Mouse (Mus musculus) left cerebral cortex, adult 2 months (tissue): ENCODE data around the gene Rubcnl. TPM values are rescaled to one million over a fixed set of nuclear protein-coding genes. Genes with fewer than 3 reads are reported as not detected.
A peak's percentile ranks its signal among the peaks of the same experiment; 100 is the strongest.

Source experiments
- DNase-seq, 2 experiments: peaks; one replicate each; pipeline ENCODE4 v3.0.0; 2021 to 2022; ENCODE audit warnings: low spot score in 2 of 2, mixed read lengths in 1 of 2; ENCODE audit errors: extremely low spot score in 1 of 2
- H3K27ac ChIP-seq: fragments of 200-600 bp; 2 replicates; pipeline ENCODE4 v1.8.1; 2022
- H3K4me3 ChIP-seq: fragments of 200-600 bp; 2 replicates; pipeline ENCODE4 v1.8.1; 2022
- CTCF ChIP-seq: fragments of 200-600 bp; IDR thresholded peaks from 2 replicates; pipeline ENCODE4 v1.8.1; 2022; ENCODE audit warnings: antibody characterized with exemption, mild to moderate bottlenecking, moderate library complexity
- intact Hi-C: fragments of 180-260 bp; cut with DNase I; formaldehyde crosslinking; loops from one replicate; pipeline ENCODE4 v1.15.1; 2025
- long read RNA-seq, 2 experiments: library from polyadenylated mRNA; stranded (forward); transcript quantifications; one replicate each; pipeline ENCODE4 v2.0.0; 2021; ENCODE audit warnings: borderline mapping rate in 2 of 2
- total RNA-seq, 2 experiments: library from RNA; stranded (reverse); gene quantifications; 2 replicates each; pipeline ENCODE4 v1.2.3; 2021

Rubcnl gene
- total RNA-seq = 1 to 10 TPM; 2.1 to 2.8 TPM
- long read RNA-seq, experiment 1, partial matches to known transcripts = 0 of 3 reads
- long read RNA-seq, experiment 1, other reads (novel, unspliced or antisense) = 1 of 3 reads
- long read RNA-seq, experiment 2, partial matches to known transcripts = 0 of 2 reads
- long read RNA-seq, experiment 2, other reads (novel, unspliced or antisense) = 1 of 2 reads

GRCm38 (mm10) chr14:75015856-75016714 is at the start of gene Rubcnl:
TSS of gene Rubcnl (plus strand) at chr14:75016027.
- peak; percentile 94 for TF ChIP-seq CTCF
- intact Hi-C loops = no loop called here
- Histone ChIP-seq H3K27ac (no peak within 1 kb of the TSS; the same call in 1 of the 2 replicates), H3K4me3 (peak within 1 kb of the TSS; percentile 64)
- DNase-seq = peak; percentile 66 to 75

- DNase-seq = no peak
- TF ChIP-seq CTCF = no peak
- Histone ChIP-seq H3K4me3 (no peak overlapping the region), H3K27ac (no peak overlapping the region)
- intact Hi-C loops = no loop called here
Observed at GRCm38 (mm10) chr14:74972216-74972615, 43.6 kb upstream of the Rubcnl start.

GRCm38 (mm10) chr14:74972687-74973086 is 43.1 kb upstream of the Rubcnl start:
- DNase-seq = no peak
- no peak for TF ChIP-seq CTCF
- no peak overlapping the region for H3K27ac ChIP-seq
- intact Hi-C loops = no loop called here
- H3K4me3 ChIP-seq = no peak overlapping the region

- Histone ChIP-seq H3K4me3 (no peak overlapping the region), H3K27ac (no peak overlapping the region)
- no peak for DNase-seq
- intact Hi-C loops = no loop called here
- TF ChIP-seq CTCF = no peak
Observed at GRCm38 (mm10) chr14:74974136-74974651, 41.6 kb upstream of the Rubcnl start.

GRCm38 (mm10) chr14:74976972-74977371 is 38.9 kb upstream of the Rubcnl start:
- Histone ChIP-seq H3K4me3 (no peak overlapping the region), H3K27ac (no peak overlapping the region)
- TF ChIP-seq CTCF = no peak
- intact Hi-C loops = no loop called here
- DNase-seq = no peak

- intact Hi-C loops = loop anchor here (10.0 kb wide), 1 partner anchor 1446 kb away; no protein-coding TSS in a partner anchor
- TF ChIP-seq CTCF = no peak
- H3K4me3 ChIP-seq = no peak overlapping the region
- H3K27ac ChIP-seq = no peak overlapping the region
- no peak for DNase-seq
Observed at GRCm38 (mm10) chr14:74981016-74981415, 34.8 kb upstream of the Rubcnl start.

GRCm38 (mm10) chr14:74983079-74983478 is 32.7 kb upstream of the Rubcnl start:
- Histone ChIP-seq H3K4me3 (no peak overlapping the region), H3K27ac (no peak overlapping the region)
- DNase-seq = no peak
- intact Hi-C loops = loop anchor here (10.0 kb wide), 1 partner anchor 1448 kb away; no protein-coding TSS in a partner anchor
- no peak for TF ChIP-seq CTCF

GRCm38 (mm10) chr14:74984817-74985391 is 30.9 kb upstream of the Rubcnl start:
- TF ChIP-seq CTCF = no peak
- intact Hi-C loops = loop anchor here (10.0 kb wide), 1 partner anchor 1450 kb away; no protein-coding TSS in a partner anchor

GRCm38 (mm10) chr14:74985658-74986057 is 30.2 kb upstream of the Rubcnl start:
- Histone ChIP-seq H3K27ac (no peak overlapping the region), H3K4me3 (no peak overlapping the region)
- intact Hi-C loops = loop anchor here (10.0 kb wide), 1 partner anchor 1451 kb away; no protein-coding TSS in a partner anchor
- no peak for DNase-seq
- no peak for TF ChIP-seq CTCF

More at GRCm38 (mm10) chr14:74984817-74985391, 30.9 kb upstream of the Rubcnl start:
- Histone ChIP-seq H3K27ac (no peak overlapping the region), H3K4me3 (no peak overlapping the region; the same call in 1 of the 2 replicates)
- peak in 1 of 2 experiments; percentile 20 for DNase-seq

GRCm38 (mm10) chr14:74986527-74986926 is 29.3 kb upstream of the Rubcnl start:
- DNase-seq = no peak
- H3K4me3 ChIP-seq = no peak overlapping the region
- intact Hi-C loops = loop anchor here (10.0 kb wide), 1 partner anchor 1452 kb away; no protein-coding TSS in a partner anchor
- H3K27ac ChIP-seq = no peak overlapping the region
- TF ChIP-seq CTCF = no peak

GRCm38 (mm10) chr14:74989322-74989721 is 26.5 kb upstream of the Rubcnl start:
- TF ChIP-seq CTCF = no peak
- DNase-seq = no peak
- intact Hi-C loops = loop anchor here (10.0 kb wide), 1 partner anchor 1455 kb away; no protein-coding TSS in a partner anchor
- Histone ChIP-seq H3K27ac (no peak overlapping the region), H3K4me3 (no peak overlapping the region)

- intact Hi-C loops = loop anchor here (1.0 to 10.0 kb wide), 3 partner anchors 43 to 1455 kb away; partner anchors contain the start of gene Lrch1
- no peak for TF ChIP-seq CTCF
Observed at GRCm38 (mm10) chr14:74989909-74990308, 25.9 kb upstream of the Rubcnl start.

More at GRCm38 (mm10) chr14:74989909-74990308, 25.9 kb upstream of the Rubcnl start:
- no peak for DNase-seq
- no peak overlapping the region for H3K4me3 ChIP-seq
- no peak overlapping the region for H3K27ac ChIP-seq
